17 mouse cellular contexts compared by ENCODE assay signal in genomic region chr16:8944412-8945102, GRCm38 (mm10).
A peak's percentile ranks its signal among the peaks of the same experiment; 100 is the strongest.
DNase-seq lines count a peak whose midpoint lies in the region; ATAC-seq and TF ChIP-seq lines count a peak whose summit lies in the region.
"Had no signal": no experiment of that assay in that cellular context is flagged by ENCODE, and none has a peak within 500 bp of the region (broad histone marks: within the 10 kb centered on the region; RNA-seq: fewer than 3 reads in every experiment).

No protein-coding gene starts in this region.

- H3K9me3 ChIP-seq in heart, embryonic 11.5 days (replicated peaks; ENCODE audit: control insufficient read depth, low read length): no peaks in the 10 kb centered on the region
- no peaks in the 10 kb centered on the region for H3K9me3 ChIP-seq in forebrain, embryonic 14.5 days (replicated peaks; ENCODE audit: control insufficient read depth, low read length)
- no peaks in the 10 kb centered on the region for H3K9me3 ChIP-seq in midbrain, embryonic 11.5 days (ENCODE audit: control insufficient read depth, low read length)
- H3K9me3 ChIP-seq: embryonic facial prominence, embryonic 10.5 days; intestine, embryonic 15.5 days; lung, embryonic 15.5 days had no signal

- no peak for TF ChIP-seq POLR2A in brain, embryonic 14.5 days (IDR thresholded peaks at IDR 0.05; ENCODE audit: borderline replicate concordance, extremely low read depth, insufficient read depth, insufficient read length, poor library complexity, severe bottlenecking)

- no peak for ATAC-seq in heart, embryonic 11.5 days (replicated peaks; ENCODE audit: insufficient number of reproducible peaks, low FRiP score, low TSS enrichment)
- ATAC-seq in forebrain, embryonic 14.5 days: no peak
- ATAC-seq in midbrain, embryonic 11.5 days (ENCODE audit: low FRiP score): peak; percentile 76
- ATAC-seq in granulocyte monocyte progenitor cell, adult 5-6 weeks (replicated peaks; ENCODE audit: poor library complexity, severe bottlenecking): no peak
- ATAC-seq: intestine, embryonic 15.5 days; Patski had no signal

- no peaks in the 10 kb centered on the region for H3K27me3 ChIP-seq in heart, embryonic 11.5 days (ENCODE audit: control insufficient read depth, insufficient read depth, low read length)
- no peaks in the 10 kb centered on the region for H3K27me3 ChIP-seq in forebrain, embryonic 14.5 days (replicated peaks; ENCODE audit: control insufficient read depth, insufficient read depth, low read length)
- no peaks in the 10 kb centered on the region for H3K27me3 ChIP-seq in midbrain, embryonic 11.5 days (ENCODE audit: control insufficient read depth, insufficient read depth, low read length)
- H3K27me3 ChIP-seq: intestine, embryonic 15.5 days; lung, embryonic 15.5 days; Patski had no signal

- WGBS in heart, embryonic 11.5 days (ENCODE audit: insufficient replicate concordance): 51% methylated on average over 5 of the region's 5 CpGs
- WGBS in forebrain, embryonic 14.5 days: 26% methylated on average over 5 of the region's 5 CpGs
- WGBS in midbrain, embryonic 11.5 days: 12% methylated on average over 5 of the region's 5 CpGs

- H3K27ac ChIP-seq in heart, embryonic 11.5 days (ENCODE audit: low read depth, low read length): no peak overlapping the region
- no peak overlapping the region for H3K27ac ChIP-seq in forebrain, embryonic 14.5 days (ENCODE audit: low read depth, low read length)
- peak overlapping the region; percentile 10 for H3K27ac ChIP-seq in midbrain, embryonic 11.5 days (ENCODE audit: low read depth, low read length)
- H3K27ac ChIP-seq: embryonic facial prominence, embryonic 10.5 days; heart, adult 2 months; intestine, embryonic 15.5 days; kidney, postnatal 0 days; lung, embryonic 15.5 days had no signal

- peak; percentile 55 for DNase-seq in heart, adult 11 months
- DNase-seq in brain, embryonic 14.5 days (ENCODE audit: low read depth): peak; percentile 57
- DNase-seq in forebrain, embryonic 14.5 days (ENCODE audit: low spot score): peak; percentile 33
- peak; percentile 86 for DNase-seq in midbrain, embryonic 11.5 days (ENCODE audit: low spot score, missing footprints)
- no peak for DNase-seq in cerebellum, adult 18-20 months
- DNase-seq in adrenal gland, adult (ENCODE audit: inconsistent age in 2 of 2, low spot score in 1 of 2): no peak
- DNase-seq: cerebellum, adult 11-12 months; heart, adult 2 months; heart, postnatal 14 days had no signal

- H3K4me1 ChIP-seq in heart, embryonic 11.5 days (ENCODE audit: control insufficient read depth, insufficient read depth, low read length): no peaks in the 10 kb centered on the region
- H3K4me1 ChIP-seq in forebrain, embryonic 14.5 days (ENCODE audit: control insufficient read depth, insufficient read depth, low read length): peaks cover 15% of the 10 kb centered on the region
- peaks cover 12% of the 10 kb centered on the region for H3K4me1 ChIP-seq in midbrain, embryonic 11.5 days (ENCODE audit: control insufficient read depth, insufficient read depth, low read length)
- H3K4me1 ChIP-seq: lung, embryonic 15.5 days had no signal

- no peak for TF ChIP-seq CTCF in brain, embryonic 14.5 days (IDR thresholded peaks at IDR 0.05; ENCODE audit: borderline replicate concordance, extremely low read depth, insufficient read depth, insufficient read length)

- no peak overlapping the region for H3K4me2 ChIP-seq in heart, embryonic 11.5 days
- no peak overlapping the region for H3K4me2 ChIP-seq in forebrain, embryonic 14.5 days (ENCODE audit: low read length)
- H3K4me2 ChIP-seq in midbrain, embryonic 11.5 days: no peak overlapping the region
- H3K4me2 ChIP-seq: intestine, embryonic 15.5 days; lung, embryonic 15.5 days had no signal

- H3K9ac ChIP-seq in heart, embryonic 11.5 days (ENCODE audit: low read depth, low read length): no peak overlapping the region
- 0 out of 2 replicates have a peak overlapping the region, but pooled peaks have one; percentile 3 for H3K9ac ChIP-seq in forebrain, embryonic 14.5 days (ENCODE audit: low read length)
- no peak overlapping the region for H3K9ac ChIP-seq in midbrain, embryonic 11.5 days (ENCODE audit: low read length)
- H3K9ac ChIP-seq: intestine, embryonic 15.5 days; lung, embryonic 15.5 days had no signal

- H3K36me3 ChIP-seq in heart, embryonic 11.5 days (ENCODE audit: control insufficient read depth, insufficient read depth, low read length): no peaks in the 10 kb centered on the region
- H3K36me3 ChIP-seq in forebrain, embryonic 14.5 days (ENCODE audit: control insufficient read depth, insufficient read depth, low read length): no peaks in the 10 kb centered on the region
- no peaks in the 10 kb centered on the region for H3K36me3 ChIP-seq in midbrain, embryonic 11.5 days (ENCODE audit: control insufficient read depth, insufficient read depth, low read length)
- H3K36me3 ChIP-seq: embryonic facial prominence, embryonic 10.5 days; intestine, embryonic 15.5 days; lung, embryonic 15.5 days had no signal

- no peak overlapping the region for H3K4me3 ChIP-seq in heart, embryonic 11.5 days (ENCODE audit: low read depth, low read length)
- no peak overlapping the region for H3K4me3 ChIP-seq in forebrain, embryonic 14.5 days (ENCODE audit: low read depth, low read length)
- H3K4me3 ChIP-seq in midbrain, embryonic 11.5 days (ENCODE audit: low read depth, low read length): no peak overlapping the region
- H3K4me3 ChIP-seq: embryonic facial prominence, embryonic 10.5 days; erythroblast, embryonic 14.5 days; heart, adult 2 months; intestine, embryonic 15.5 days; lung, embryonic 15.5 days had no signal

Comparison
In these comparisons a context has a peak if more than half of its experiments do, and no peak if none do; other contexts are left out.
1. DNase-seq: peak in heart, adult 11 months (single experiment), brain, embryonic 14.5 days (single experiment), forebrain, embryonic 14.5 days (single experiment) and midbrain, embryonic 11.5 days (single experiment); none in cerebellum, adult 18-20 months (0 of 2) and adrenal gland, adult (0 of 2).